Comparison of ENCODE assay signal across 7 mouse cellular contexts in the genomic region with DNA sequence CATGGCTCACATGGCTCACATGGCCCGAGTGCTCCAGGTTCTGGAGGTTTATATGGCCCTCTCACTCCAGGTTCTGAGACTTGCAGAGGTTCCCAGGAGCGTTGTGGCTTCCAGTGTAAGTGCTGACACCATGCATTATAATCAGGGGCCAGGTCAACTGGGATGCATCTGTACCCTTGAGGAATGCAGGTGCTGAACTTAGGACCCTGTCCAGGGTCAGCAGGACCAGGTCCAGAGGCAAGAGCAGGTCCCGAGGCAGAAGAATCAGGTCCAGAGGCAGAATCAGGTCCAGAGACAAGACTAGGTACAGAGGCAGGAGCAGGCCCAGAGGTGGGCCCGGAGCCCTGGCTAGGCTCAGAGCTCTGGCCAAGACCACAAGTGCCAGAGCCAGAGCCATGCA. TPM values are rescaled to one million over a fixed set of nuclear protein-coding genes. Genes with fewer than 3 reads are reported as not detected.
DNase-seq lines count a peak whose midpoint lies in the region; ATAC-seq and TF ChIP-seq lines count a peak whose summit lies in the region.

No protein-coding gene starts in this region.

- no peak overlapping the region for H3K4me3 ChIP-seq in stomach, embryonic 14.5 days (ENCODE audit: low read depth, low read length)
- no peak overlapping the region for H3K4me3 ChIP-seq in stomach, postnatal 0 days (ENCODE audit: low read depth, low read length)
- H3K4me3 ChIP-seq in hindbrain, embryonic 11.5 days (ENCODE audit: low read depth, low read length) = 0 out of 2 replicates have a peak overlapping the region, but pooled peaks have one; percentile 22
- H3K4me3 ChIP-seq in limb, embryonic 13.5 days = peak overlapping the region; percentile 25; the same call in 1 of the 2 replicates
- H3K4me3 ChIP-seq in intestine, postnatal 0 days (ENCODE audit: low read depth, low read length) = no peak overlapping the region

- no peaks in the 10 kb centered on the region for H3K27me3 ChIP-seq in stomach, embryonic 14.5 days (ENCODE audit: control insufficient read depth, insufficient read depth, low read length)
- H3K27me3 ChIP-seq in stomach, postnatal 0 days (ENCODE audit: control insufficient read depth, insufficient read depth, low read length) = no peaks in the 10 kb centered on the region
- H3K27me3 ChIP-seq in hindbrain, embryonic 11.5 days (ENCODE audit: control insufficient read depth, insufficient read depth, low read length) = no peaks in the 10 kb centered on the region
- H3K27me3 ChIP-seq in limb, embryonic 13.5 days = no peaks in the 10 kb centered on the region
- no peaks in the 10 kb centered on the region for H3K27me3 ChIP-seq in intestine, postnatal 0 days (replicated peaks; ENCODE audit: control insufficient read depth, insufficient read depth, low read length)

- DNase-seq in stomach, postnatal 0 days (ENCODE audit: low spot score) = no peak
- DNase-seq in hindbrain, embryonic 11.5 days (ENCODE audit: low spot score) = no peak
- DNase-seq in adrenal gland, adult 8-10 months = no peak
- no peak for DNase-seq in right cerebral cortex, postnatal 14 days

- H3K4me1 ChIP-seq in stomach, embryonic 14.5 days (ENCODE audit: control insufficient read depth, insufficient read depth, low read length) = peaks cover 2% of the 10 kb centered on the region; the same call in 1 of the 2 replicates
- no peaks in the 10 kb centered on the region for H3K4me1 ChIP-seq in stomach, postnatal 0 days (replicated peaks; ENCODE audit: control insufficient read depth, insufficient read depth)
- peaks cover 6% of the 10 kb centered on the region for H3K4me1 ChIP-seq in hindbrain, embryonic 11.5 days (replicated peaks; ENCODE audit: control insufficient read depth, insufficient read depth, low read length)
- peaks cover 10% of the 10 kb centered on the region for H3K4me1 ChIP-seq in limb, embryonic 13.5 days
- no peaks in the 10 kb centered on the region for H3K4me1 ChIP-seq in intestine, postnatal 0 days (replicated peaks; ENCODE audit: control insufficient read depth, insufficient read depth, low read length)

- no peak overlapping the region for H3K9ac ChIP-seq in stomach, embryonic 14.5 days (replicated peaks; ENCODE audit: low read depth, low read length)
- no peak overlapping the region for H3K9ac ChIP-seq in stomach, postnatal 0 days (ENCODE audit: low read length)
- no peak overlapping the region for H3K9ac ChIP-seq in hindbrain, embryonic 11.5 days (ENCODE audit: low read depth, low read length)
- H3K9ac ChIP-seq in limb, embryonic 13.5 days = no peak overlapping the region
- no peak overlapping the region for H3K9ac ChIP-seq in intestine, postnatal 0 days (ENCODE audit: low read depth, low read length)

- H3K4me2 ChIP-seq in stomach, embryonic 14.5 days (replicated peaks; ENCODE audit: low read depth, low read length) = peak overlapping the region; percentile 39; the same call in 1 of the 2 replicates
- no peak overlapping the region for H3K4me2 ChIP-seq in stomach, postnatal 0 days (replicated peaks; ENCODE audit: low read depth)
- no peak overlapping the region; the same call in 1 of the 2 replicates for H3K4me2 ChIP-seq in hindbrain, embryonic 11.5 days (replicated peaks; ENCODE audit: low read depth, low read length)
- H3K4me2 ChIP-seq in limb, embryonic 13.5 days (replicated peaks) = peak overlapping the region; percentile 55
- no peak overlapping the region for H3K4me2 ChIP-seq in intestine, postnatal 0 days (replicated peaks; ENCODE audit: low read depth)

- no peak overlapping the region for H3K27ac ChIP-seq in stomach, embryonic 14.5 days (ENCODE audit: low read length)
- H3K27ac ChIP-seq in stomach, postnatal 0 days (replicated peaks) = no peak overlapping the region
- H3K27ac ChIP-seq in hindbrain, embryonic 11.5 days (ENCODE audit: low read depth, low read length) = no peak overlapping the region
- no peak overlapping the region for H3K27ac ChIP-seq in limb, embryonic 13.5 days
- no peak overlapping the region for H3K27ac ChIP-seq in intestine, postnatal 0 days (ENCODE audit: low read depth, low read length)

- peaks cover 9% of the 10 kb centered on the region; the same call in 1 of the 2 replicates for H3K9me3 ChIP-seq in stomach, embryonic 14.5 days (ENCODE audit: control insufficient read depth, low read depth, low read length)
- no peaks in the 10 kb centered on the region for H3K9me3 ChIP-seq in stomach, postnatal 0 days (ENCODE audit: control insufficient read depth, low read length)
- no peaks in the 10 kb centered on the region for H3K9me3 ChIP-seq in hindbrain, embryonic 11.5 days (ENCODE audit: control insufficient read depth, low read length)
- peaks cover 8% of the 10 kb centered on the region; the same call in 1 of the 2 replicates for H3K9me3 ChIP-seq in limb, embryonic 13.5 days
- peaks cover 3% of the 10 kb centered on the region; the same call in 1 of the 2 replicates for H3K9me3 ChIP-seq in intestine, postnatal 0 days (ENCODE audit: control insufficient read depth)

- TF ChIP-seq CTCF in stomach, postnatal 0 days (IDR thresholded peaks at IDR 0.05; ENCODE audit: low read depth) = no peak
- TF ChIP-seq CTCF in intestine, postnatal 0 days (IDR thresholded peaks at IDR 0.05; ENCODE audit: low read depth) = no peak

- no peak for TF ChIP-seq EP300 in stomach, postnatal 0 days (optimal IDR thresholded peaks at IDR 0.05)

- no peaks in the 10 kb centered on the region for H3K36me3 ChIP-seq in stomach, embryonic 14.5 days (ENCODE audit: control insufficient read depth, insufficient read depth, low read length)
- no peaks in the 10 kb centered on the region; the same call in 1 of the 2 replicates for H3K36me3 ChIP-seq in stomach, postnatal 0 days (ENCODE audit: control insufficient read depth, insufficient read depth, low read length)
- no peaks in the 10 kb centered on the region for H3K36me3 ChIP-seq in hindbrain, embryonic 11.5 days (ENCODE audit: control insufficient read depth, insufficient read depth, low read length)
- H3K36me3 ChIP-seq in limb, embryonic 13.5 days = peaks cover 45% of the 10 kb centered on the region
- 0 out of 2 replicates have a peak, but pooled peaks cover 9% of the 10 kb centered on the region for H3K36me3 ChIP-seq in intestine, postnatal 0 days (ENCODE audit: control insufficient read depth, insufficient read depth)

- no peak for ATAC-seq in stomach, embryonic 14.5 days (ENCODE audit: insufficient number of reproducible peaks, insufficient read depth, low FRiP score, low read depth)
- ATAC-seq in stomach, postnatal 0 days (ENCODE audit: low FRiP score, low TSS enrichment) = no peak
- ATAC-seq in hindbrain, embryonic 11.5 days (ENCODE audit: low FRiP score) = no peak
- ATAC-seq in limb, embryonic 13.5 days (ENCODE audit: low FRiP score, low read depth) = no peak
- ATAC-seq in intestine, postnatal 0 days = no peak

- WGBS in stomach, embryonic 14.5 days = 92% methylated on average over 4 of the region's 4 CpGs
- WGBS in stomach, postnatal 0 days = 89% methylated on average over 4 of the region's 4 CpGs
- WGBS in hindbrain, embryonic 11.5 days = 95% methylated on average over 4 of the region's 4 CpGs
- 87% methylated on average over 4 of the region's 4 CpGs for WGBS in limb, embryonic 13.5 days
- WGBS in intestine, postnatal 0 days = 78% methylated on average over 4 of the region's 4 CpGs

RNA-seq across cellular contexts. Expression of gene Spag8, which starts 0.7 kb away (rescaled TPM):
- polyA plus RNA-seq in stomach, embryonic 14.5 days (2014; fragmentation: Nextera tagmentation; extraction: Ambion mirVana) = 0.70 and 1.7 TPM in 2 replicates
- 0.23 and 0.38 TPM in 2 replicates for polyA plus RNA-seq in stomach, postnatal 0 days (2015; fragmentation: Nextera tagmentation; extraction: Ambion mirVana)
- 5.7 and 6.5 TPM in 2 replicates for polyA plus RNA-seq in hindbrain, embryonic 11.5 days (2014; fragmentation: Nextera tagmentation; extraction: Ambion mirVana)
- 0.84 and 1.00 TPM in 2 replicates for polyA plus RNA-seq in limb, embryonic 13.5 days (2015; fragmentation: Nextera tagmentation; extraction: Ambion mirVana)
- 0.08 and 0.22 TPM in 2 replicates for polyA plus RNA-seq in intestine, postnatal 0 days (2015; fragmentation: Nextera tagmentation; extraction: Ambion mirVana)
- 1 to 10 TPM in 3 of 4 experiments, under 1 TPM in 1; 0.58 to 2.3 (median 1.4) TPM for total RNA-seq in adrenal gland, adult 8-10 months (2022)

RNA-seq across cellular contexts. Expression of gene Hint2, which starts 3.5 kb away (rescaled TPM):
- polyA plus RNA-seq in stomach, embryonic 14.5 days (2014; fragmentation: Nextera tagmentation; extraction: Ambion mirVana) = 103 and 112 TPM in 2 replicates
- polyA plus RNA-seq in stomach, postnatal 0 days (2015; fragmentation: Nextera tagmentation; extraction: Ambion mirVana) = 150 and 152 TPM in 2 replicates
- 69.9 and 70.2 TPM in 2 replicates for polyA plus RNA-seq in hindbrain, embryonic 11.5 days (2014; fragmentation: Nextera tagmentation; extraction: Ambion mirVana)
- polyA plus RNA-seq in limb, embryonic 13.5 days (2015; fragmentation: Nextera tagmentation; extraction: Ambion mirVana) = 78.3 and 90.2 TPM in 2 replicates
- polyA plus RNA-seq in intestine, postnatal 0 days (2015; fragmentation: Nextera tagmentation; extraction: Ambion mirVana) = 270 and 305 TPM in 2 replicates
- 100 to 1,000 TPM in 1 of 4 experiments, 10 to 100 TPM in 3; 80.8 to 112 (median 97.8) TPM for total RNA-seq in adrenal gland, adult 8-10 months (2022)

RNA-seq across cellular contexts. Expression of gene Tmem8b, which starts 16.0 kb away (rescaled TPM):
- polyA plus RNA-seq in stomach, embryonic 14.5 days (2014; fragmentation: Nextera tagmentation; extraction: Ambion mirVana) = 4.5 and 5.6 TPM in 2 replicates
- 2.0 and 2.4 TPM in 2 replicates for polyA plus RNA-seq in stomach, postnatal 0 days (2015; fragmentation: Nextera tagmentation; extraction: Ambion mirVana)
- polyA plus RNA-seq in hindbrain, embryonic 11.5 days (2014; fragmentation: Nextera tagmentation; extraction: Ambion mirVana) = 5.7 and 7.2 TPM in 2 replicates
- 7.8 and 8.2 TPM in 2 replicates for polyA plus RNA-seq in limb, embryonic 13.5 days (2015; fragmentation: Nextera tagmentation; extraction: Ambion mirVana)
- polyA plus RNA-seq in intestine, postnatal 0 days (2015; fragmentation: Nextera tagmentation; extraction: Ambion mirVana) = 1.6 and 1.9 TPM in 2 replicates
- 10 to 100 TPM in 2 of 4 experiments, 1 to 10 TPM in 2; 6.0 to 10.9 (median 8.3) TPM for total RNA-seq in adrenal gland, adult 8-10 months (2022)

RNA-seq across cellular contexts. Expression of gene Fam221b, which starts 16.2 kb away (rescaled TPM):
- 3.7 and 4.2 TPM in 2 replicates for polyA plus RNA-seq in stomach, embryonic 14.5 days (2014; fragmentation: Nextera tagmentation; extraction: Ambion mirVana)
- polyA plus RNA-seq in stomach, postnatal 0 days (2015; fragmentation: Nextera tagmentation; extraction: Ambion mirVana) = 3.1 and 3.6 TPM in 2 replicates
- polyA plus RNA-seq in hindbrain, embryonic 11.5 days (2014; fragmentation: Nextera tagmentation; extraction: Ambion mirVana) = 2.2 and 2.4 TPM in 2 replicates
- 2.5 and 2.6 TPM in 2 replicates for polyA plus RNA-seq in limb, embryonic 13.5 days (2015; fragmentation: Nextera tagmentation; extraction: Ambion mirVana)
- polyA plus RNA-seq in intestine, postnatal 0 days (2015; fragmentation: Nextera tagmentation; extraction: Ambion mirVana) = 6.0 and 6.7 TPM in 2 replicates
- total RNA-seq in adrenal gland, adult 8-10 months (2022) = under 1 TPM; 0.14 to 0.67 (median 0.41) TPM

RNA-seq across cellular contexts. Expression of gene Npr2, which starts 21.0 kb away (rescaled TPM):
- polyA plus RNA-seq in stomach, embryonic 14.5 days (2014; fragmentation: Nextera tagmentation; extraction: Ambion mirVana) = 13.3 and 17.3 TPM in 2 replicates
- 4.8 and 6.7 TPM in 2 replicates for polyA plus RNA-seq in stomach, postnatal 0 days (2015; fragmentation: Nextera tagmentation; extraction: Ambion mirVana)
- polyA plus RNA-seq in hindbrain, embryonic 11.5 days (2014; fragmentation: Nextera tagmentation; extraction: Ambion mirVana) = 19.9 and 25.5 TPM in 2 replicates
- polyA plus RNA-seq in limb, embryonic 13.5 days (2015; fragmentation: Nextera tagmentation; extraction: Ambion mirVana) = 18.7 and 20.2 TPM in 2 replicates
- polyA plus RNA-seq in intestine, postnatal 0 days (2015; fragmentation: Nextera tagmentation; extraction: Ambion mirVana) = 3.5 and 4.1 TPM in 2 replicates
- total RNA-seq in adrenal gland, adult 8-10 months (2022) = 10 to 100 TPM; 29.6 to 78.6 (median 54.0) TPM

Comparison
In these comparisons a context has a peak if more than half of its experiments do, and no peak if none do; other contexts are left out.
1. H3K4me2 ChIP-seq: peak in stomach, embryonic 14.5 days (single experiment) and limb, embryonic 13.5 days (single experiment); none in stomach, postnatal 0 days (single experiment), hindbrain, embryonic 11.5 days (single experiment) and intestine, postnatal 0 days (single experiment).
2. H3K4me3 ChIP-seq: peak in hindbrain, embryonic 11.5 days (single experiment) and limb, embryonic 13.5 days (single experiment); none in stomach, embryonic 14.5 days (single experiment), stomach, postnatal 0 days (single experiment) and intestine, postnatal 0 days (single experiment).